Mouse (Mus musculus) Patski (cell line): Measurements from ENCODE around the gene Olfr1181. TPM values are rescaled to one million over a fixed set of nuclear protein-coding genes. Genes with fewer than 3 reads are reported as not detected.
"Not testable (repeated sequence)": the region's sequence is repeated elsewhere in the genome, so short reads cannot be mapped to it uniquely, and the experiment has no call there.

Experiments used
- ATAC-seq: fragments of 100-300 bp; one replicate; pipeline ENCODE4 v1.8.0; 2021
- CTCF ChIA-PET: fragments of 350-600 bp; sonication (Branson Sonifier 250); formaldehyde crosslinking; loops from one replicate; lab custom pipeline; 2022; ENCODE audit warnings: inconsistent platforms; lab: Charles Lee
- POLR2A ChIA-PET: fragments of 350-600 bp; sonication (Branson Sonifier 250); formaldehyde crosslinking; loops from one replicate; lab custom pipeline; 2022; ENCODE audit warnings: antibody characterized with exemption, inconsistent platforms; lab: Charles Lee
- DNase-seq: peaks from one replicate; pipeline ENCODE4 v3.0.0-alpha.2; 2011; ENCODE audit warnings: low read depth, low spot score
- H3K27me3 ChIP-seq: fragments of 371-371 bp; one replicate; pipeline ENCODE4 v1.5.1; 2021
- CTCF ChIP-seq: fragments of 100-300 bp; IDR thresholded peaks from one replicate; pipeline ENCODE4 v1.5.1; 2021
- in situ Hi-C: fragments of 300-500 bp; cut with MboI; formaldehyde crosslinking; loops from 3 replicates; pipeline ENCODE4 v1.11.1; 2018; ENCODE audit warnings: low pct_unique_long_range_greater_than_20kb, mixed read lengths
- polyA plus RNA-seq: library from polyadenylated mRNA; unstranded; gene quantifications from one replicate; pipeline ENCODE4 v1.2.3, GENCODE M21; 2021

Gene Olfr1181
- polyA plus RNA-seq = not detected

- no peak for TF ChIP-seq CTCF
- ATAC-seq = no peak
- ChIA-PET CTCF (no interaction called here), POLR2A (no interaction called here)
- no peak for DNase-seq
- no peaks in the 10 kb centered on the region for H3K27me3 ChIP-seq
- in situ Hi-C loops = no loop called here
Measured at GRCm38 (mm10) chr2:88426071-88426470, at the start of gene Olfr1181. Olfr1181 (minus strand) TSS chr2:88426171.

- CTCF ChIA-PET, H3K27me3 ChIP-seq, POLR2A ChIA-PET, in situ Hi-C loops, DNase-seq, ATAC-seq: not testable (repeated sequence)
Measured at GRCm38 (mm10) chr2:88454567-88454966, 28.6 kb upstream of the Olfr1181 start, which contains the start of gene Olfr1183. Olfr1183 (plus strand) TSS chr2:88454867.

DNA sequence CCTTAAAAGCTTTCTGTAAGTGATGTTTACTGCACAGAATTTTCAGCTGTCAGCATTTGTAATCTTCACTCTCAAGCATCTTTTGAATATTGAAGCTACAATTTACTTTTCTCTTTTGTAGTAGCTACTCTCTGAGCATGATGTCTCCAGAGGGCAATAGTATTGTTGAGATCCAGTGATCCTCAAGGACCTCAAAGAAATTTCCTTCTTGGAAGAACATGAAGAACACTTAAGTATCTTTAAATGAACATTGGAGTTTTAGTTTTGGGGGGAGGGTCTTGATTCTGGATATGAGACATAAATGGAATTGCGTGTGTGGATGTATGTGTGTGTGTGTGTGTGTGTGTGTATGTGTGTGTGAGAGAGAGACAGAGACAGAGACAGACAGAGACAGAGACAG, 23.1 kb upstream of the Olfr1181 start, which contains the start of gene Gm13757:
Gm13757 (minus strand) TSS at position 101 of the 400 bp plus-strand sequence.
- CTCF ChIA-PET = no interaction called here
- no peak for DNase-seq
- no peak for TF ChIP-seq CTCF
- POLR2A ChIA-PET = no interaction called here
- no peak for ATAC-seq
- in situ Hi-C loops = no loop called here
- no peaks in the 10 kb centered on the region for H3K27me3 ChIP-seq

- POLR2A ChIA-PET = no interaction called here
- ATAC-seq (no peak), DNase-seq (no peak)
- CTCF ChIA-PET = no interaction called here
- in situ Hi-C loops = no loop called here
- no peak for TF ChIP-seq CTCF
- H3K27me3 ChIP-seq = no peaks in the 10 kb centered on the region
Measured at GRCm38 (mm10) chr2:88419051-88419450, 6.9 kb downstream of the Olfr1181 start, which contains the start of gene Olfr1180. Olfr1180 (minus strand) TSS chr2:88419151.

DNA sequence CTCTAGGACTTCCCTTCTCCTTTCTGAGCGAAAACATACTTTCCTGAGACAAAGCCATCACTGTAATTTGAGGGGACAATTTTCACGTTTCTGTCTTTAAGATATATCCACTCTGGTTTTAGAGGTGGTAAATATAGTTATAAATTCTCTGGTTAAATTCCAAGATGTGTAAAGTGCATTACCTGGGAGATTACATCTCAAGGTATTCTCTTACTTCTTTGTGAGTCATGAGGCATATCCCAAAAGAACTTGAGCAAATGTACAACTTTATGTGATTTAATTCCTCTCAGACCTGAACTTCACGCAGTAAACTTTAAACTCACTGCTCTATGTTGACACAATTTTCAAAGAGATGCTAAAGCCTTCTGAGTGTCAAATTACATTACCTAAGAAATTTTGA, 19.6 kb downstream of the Olfr1181 start, which contains the start of gene Olfr1179:
Olfr1179 (minus strand) TSS at position 101 of the 400 bp plus-strand sequence.
- POLR2A ChIA-PET = no interaction called here
- no peaks in the 10 kb centered on the region for H3K27me3 ChIP-seq
- in situ Hi-C loops = no loop called here
- no peak for DNase-seq
- CTCF ChIA-PET = interaction anchor here (1.6 kb wide), 2 partner anchors 8 to 10 kb away, joined by 3 read pairs; no protein-coding TSS in a partner anchor
- ATAC-seq = no peak
- TF ChIP-seq CTCF = no peak

DNA sequence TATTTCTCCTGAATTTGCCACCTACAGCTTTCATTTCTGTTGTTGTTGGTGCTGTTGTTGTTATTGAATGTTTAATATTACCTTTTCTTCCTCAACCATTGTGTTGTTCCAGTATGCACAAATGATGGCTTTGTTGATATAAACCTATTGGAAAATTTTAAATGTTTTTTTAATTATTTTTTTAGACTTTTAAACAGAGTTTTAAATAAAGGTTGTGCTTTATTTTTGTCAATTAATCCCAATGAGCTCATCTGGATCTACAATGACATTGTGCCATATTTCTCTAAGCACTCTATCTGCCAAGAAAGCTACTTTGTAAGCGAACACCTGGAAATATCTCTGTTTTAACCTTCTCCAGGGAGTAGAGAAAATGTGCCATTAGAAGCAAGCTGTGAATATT, 39.2 kb downstream of the Olfr1181 start, which contains the start of gene Olfr1178:
Olfr1178 (plus strand) TSS at position 301 of the 400 bp plus-strand sequence.
- ChIA-PET CTCF (interaction anchor here (1.4 kb wide), 1 partner anchor 19 kb away, joined by 3 read pairs; no protein-coding TSS in a partner anchor), POLR2A (interaction anchor here (0.5 kb wide), 1 partner anchor 53 kb away, joined by 3 read pairs; no protein-coding TSS in a partner anchor)
- in situ Hi-C loops = no loop called here
- no peak for ATAC-seq
- DNase-seq = no peak
- H3K27me3 ChIP-seq = no peaks in the 10 kb centered on the region
- TF ChIP-seq CTCF = no peak

Other genes with a start within 250 kb of the Olfr1181 start
- gene Olfr1168, start 244.3 kb downstream of the Olfr1181 start, polyA plus RNA-seq = not detected
- not detected for gene Olfr1170, start 197.8 kb downstream of the Olfr1181 start, polyA plus RNA-seq
- gene Olfr1173, start 146.3 kb downstream of the Olfr1181 start, polyA plus RNA-seq = 0.03 TPM
- gene Olfr1174-ps, start 111.0 kb downstream of the Olfr1181 start, polyA plus RNA-seq = not detected
- gene Olfr1175-ps, start 99.0 kb downstream of the Olfr1181 start, polyA plus RNA-seq = not detected
- gene Olfr1176, start 89.5 kb downstream of the Olfr1181 start, polyA plus RNA-seq = not detected
- not detected for gene Olfr1177-ps, start 79.7 kb downstream of the Olfr1181 start, polyA plus RNA-seq
- gene Olfr1178, start 39.1 kb downstream of the Olfr1181 start, polyA plus RNA-seq = not detected
- not detected for gene Olfr1179, start 19.7 kb downstream of the Olfr1181 start, polyA plus RNA-seq
- not detected for gene Olfr1180, start 7.0 kb downstream of the Olfr1181 start, polyA plus RNA-seq
- gene Gm13757, start 23.0 kb upstream of the Olfr1181 start, polyA plus RNA-seq = not detected
- gene Olfr1183, start 28.7 kb upstream of the Olfr1181 start, polyA plus RNA-seq = not detected
- gene Olfr1184, start 57.4 kb upstream of the Olfr1181 start, polyA plus RNA-seq = not detected
- gene Olfr1185-ps1, start 67.1 kb upstream of the Olfr1181 start, polyA plus RNA-seq = not detected
- not detected for gene Olfr1186, start 92.4 kb upstream of the Olfr1181 start, polyA plus RNA-seq
- not detected for gene Olfr1188, start 130.8 kb upstream of the Olfr1181 start, polyA plus RNA-seq
- gene Olfr1189, start 160.3 kb upstream of the Olfr1181 start, polyA plus RNA-seq = not detected
- gene Olfr1191-ps1, start 214.4 kb upstream of the Olfr1181 start, polyA plus RNA-seq = not detected
- not detected for gene Olfr1192-ps1, start 222.3 kb upstream of the Olfr1181 start, polyA plus RNA-seq
- not detected for gene Olfr1193, start 249.5 kb upstream of the Olfr1181 start, polyA plus RNA-seq